In the genomic region with DNA sequence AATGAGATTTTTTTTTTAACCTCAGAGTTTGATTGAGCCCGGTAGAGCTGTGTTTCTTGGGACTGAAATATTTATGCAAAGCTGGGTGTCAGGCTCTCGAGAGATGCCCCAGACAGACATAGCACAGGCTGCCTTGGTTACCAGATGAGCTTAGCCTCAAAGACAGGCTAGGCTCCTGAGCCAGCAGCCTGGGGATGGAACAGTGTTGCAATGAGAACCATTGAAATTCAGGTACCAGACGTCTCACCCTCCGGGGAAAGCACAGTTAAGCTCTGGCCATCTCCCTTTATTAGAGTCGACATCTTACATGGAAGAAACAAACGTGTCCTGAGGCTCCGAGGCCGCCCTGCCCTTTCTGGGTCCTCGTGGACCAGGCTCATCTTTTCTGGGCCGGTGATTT, we compare ENCODE assay signal across 28 mouse cellular contexts.
DNase-seq lines count a peak whose midpoint lies in the region; ATAC-seq and TF ChIP-seq lines count a peak whose summit lies in the region.
"Had no signal": no experiment of that assay in that cellular context is flagged by ENCODE, and none has a peak within 500 bp of the region (broad histone marks: within the 10 kb centered on the region; RNA-seq: fewer than 3 reads in every experiment).

No protein-coding gene starts in this region.

- peaks cover 8% of the 10 kb centered on the region; the same call in 1 of the 2 replicates for H3K9me3 ChIP-seq in forebrain, embryonic 10.5 days
- peaks cover 4% of the 10 kb centered on the region; the same call in 1 of the 2 replicates for H3K9me3 ChIP-seq in forebrain, postnatal 0 days (ENCODE audit: low read length)
- H3K9me3 ChIP-seq in hindbrain, postnatal 0 days (ENCODE audit: low read length) = no peaks in the 10 kb centered on the region
- H3K9me3 ChIP-seq in hindbrain, embryonic 16.5 days (ENCODE audit: control insufficient read depth, low read length) = no peaks in the 10 kb centered on the region; the same call in 1 of the 2 replicates
- H3K9me3 ChIP-seq in midbrain, embryonic 14.5 days (ENCODE audit: control insufficient read depth, low read length) = no peaks in the 10 kb centered on the region
- H3K9me3 ChIP-seq: heart, embryonic 10.5 days; heart, embryonic 15.5 days; neural tube, embryonic 15.5 days had no signal

- peaks cover 20% of the 10 kb centered on the region for H3K4me1 ChIP-seq in forebrain, embryonic 10.5 days
- H3K4me1 ChIP-seq in forebrain, postnatal 0 days (ENCODE audit: insufficient read depth) = no peaks in the 10 kb centered on the region
- H3K4me1 ChIP-seq in hindbrain, postnatal 0 days (ENCODE audit: insufficient read depth, low read length) = peaks cover 4% of the 10 kb centered on the region; the same call in 1 of the 2 replicates
- H3K4me1 ChIP-seq in hindbrain, embryonic 16.5 days (ENCODE audit: control insufficient read depth, insufficient read depth, low read depth, low read length) = peaks cover 6% of the 10 kb centered on the region
- H3K4me1 ChIP-seq in midbrain, embryonic 14.5 days (ENCODE audit: control insufficient read depth, insufficient read depth, low read length) = peaks cover 9% of the 10 kb centered on the region; the same call in 1 of the 2 replicates
- H3K4me1 ChIP-seq: embryonic facial prominence, embryonic 13.5 days; heart, embryonic 10.5 days; heart, embryonic 15.5 days; liver, embryonic 12.5 days; megakaryocyte, embryonic 14.5 days had no signal

- no peak for ATAC-seq in forebrain, postnatal 0 days
- ATAC-seq in hindbrain, postnatal 0 days = no peak
- ATAC-seq in hindbrain, embryonic 16.5 days = no peak
- no peak for ATAC-seq in midbrain, embryonic 14.5 days (ENCODE audit: low FRiP score, low TSS enrichment)
- ATAC-seq: inflammation-experienced regulatory T-cells, adult 6 months; liver, embryonic 12.5 days; liver, postnatal 0 days had no signal

- H3K27ac ChIP-seq in forebrain, embryonic 10.5 days = peak overlapping the region; percentile 65; the same call in 1 of the 2 replicates
- no peak overlapping the region for H3K27ac ChIP-seq in forebrain, postnatal 0 days (ENCODE audit: low read depth, low read length)
- H3K27ac ChIP-seq in hindbrain, postnatal 0 days = no peak overlapping the region
- no peak overlapping the region for H3K27ac ChIP-seq in hindbrain, embryonic 16.5 days (ENCODE audit: low read depth, low read length)
- 0 out of 2 replicates have a peak overlapping the region, but pooled peaks have one; percentile 13 for H3K27ac ChIP-seq in midbrain, embryonic 14.5 days (replicated peaks; ENCODE audit: low read depth, low read length)
- H3K27ac ChIP-seq: embryonic facial prominence, embryonic 13.5 days; heart, embryonic 10.5 days; heart, embryonic 15.5 days; liver, embryonic 12.5 days; neural tube, embryonic 15.5 days had no signal

- no peak overlapping the region for H3K4me3 ChIP-seq in forebrain, embryonic 10.5 days
- H3K4me3 ChIP-seq in forebrain, postnatal 0 days (ENCODE audit: low read depth, low read length) = no peak overlapping the region
- no peak overlapping the region for H3K4me3 ChIP-seq in hindbrain, postnatal 0 days (ENCODE audit: low read length)
- H3K4me3 ChIP-seq in hindbrain, embryonic 16.5 days (ENCODE audit: low read length) = no peak overlapping the region
- H3K4me3 ChIP-seq in midbrain, embryonic 14.5 days (replicated peaks; ENCODE audit: low read depth, low read length) = no peak overlapping the region
- H3K4me3 ChIP-seq: embryonic facial prominence, embryonic 13.5 days; heart, embryonic 10.5 days; heart, embryonic 15.5 days; liver, embryonic 12.5 days; megakaryocyte, embryonic 14.5 days; neural tube, embryonic 15.5 days had no signal

- 0 out of 2 replicates have a peak, but pooled peaks cover 5% of the 10 kb centered on the region for H3K36me3 ChIP-seq in forebrain, embryonic 10.5 days (replicated peaks)
- H3K36me3 ChIP-seq in forebrain, postnatal 0 days (ENCODE audit: insufficient read depth) = no peaks in the 10 kb centered on the region
- no peaks in the 10 kb centered on the region for H3K36me3 ChIP-seq in hindbrain, postnatal 0 days (ENCODE audit: insufficient read depth, low read length)
- no peaks in the 10 kb centered on the region for H3K36me3 ChIP-seq in hindbrain, embryonic 16.5 days (ENCODE audit: control insufficient read depth, insufficient read depth, low read length)
- H3K36me3 ChIP-seq in midbrain, embryonic 14.5 days (ENCODE audit: control insufficient read depth, insufficient read depth, low read length) = no peaks in the 10 kb centered on the region
- H3K36me3 ChIP-seq: embryonic facial prominence, embryonic 13.5 days; G1E; heart, embryonic 10.5 days; heart, embryonic 15.5 days; liver, embryonic 12.5 days; neural tube, embryonic 15.5 days had no signal

- H3K4me2 ChIP-seq in forebrain, postnatal 0 days (ENCODE audit: low read depth) = no peak overlapping the region
- H3K4me2 ChIP-seq in hindbrain, postnatal 0 days (ENCODE audit: low read depth, low read length) = no peak overlapping the region
- H3K4me2 ChIP-seq in hindbrain, embryonic 16.5 days (ENCODE audit: low read length) = no peak overlapping the region
- no peak overlapping the region for H3K4me2 ChIP-seq in midbrain, embryonic 14.5 days (ENCODE audit: low read length)
- H3K4me2 ChIP-seq: embryonic facial prominence, embryonic 13.5 days; heart, embryonic 15.5 days; liver, embryonic 12.5 days; neural tube, embryonic 15.5 days had no signal

- DNase-seq in forebrain, embryonic 10.5 days (ENCODE audit: extremely low spot score, low spot score) = no peak
- DNase-seq in forebrain, postnatal 0 days = no peak
- DNase-seq in hindbrain, postnatal 0 days (ENCODE audit: low spot score) = no peak
- peak; percentile 66 for DNase-seq in midbrain, embryonic 14.5 days
- no peak for DNase-seq in ovary, postnatal 14 days (ENCODE audit: low spot score)
- DNase-seq in left cerebral cortex, postnatal 4 days = no peak
- DNase-seq: adrenal gland, adult 8-10 months; cerebellum, adult 11 months; cerebellum, adult 9-10 months; cerebellum, postnatal 36 days; gastrocnemius, postnatal 14 days; heart, adult 11 months; kidney, adult 11 months; kidney, postnatal 25 days; liver, postnatal 0 days; lung, postnatal 4 days; right cerebral cortex, postnatal 4 days; thymus, adult 2 months; thymus, postnatal 4 days had no signal

- H3K27me3 ChIP-seq in forebrain, embryonic 10.5 days (ENCODE audit: poor library complexity, severe bottlenecking) = no peaks in the 10 kb centered on the region
- no peaks in the 10 kb centered on the region for H3K27me3 ChIP-seq in forebrain, postnatal 0 days (ENCODE audit: insufficient read depth, low read length)
- H3K27me3 ChIP-seq in hindbrain, postnatal 0 days (ENCODE audit: insufficient read depth, low read length) = no peaks in the 10 kb centered on the region
- no peaks in the 10 kb centered on the region for H3K27me3 ChIP-seq in hindbrain, embryonic 16.5 days (replicated peaks; ENCODE audit: control insufficient read depth, insufficient read depth, low read length)
- H3K27me3 ChIP-seq in midbrain, embryonic 14.5 days (ENCODE audit: control insufficient read depth, insufficient read depth, low read length) = no peaks in the 10 kb centered on the region
- H3K27me3 ChIP-seq: embryonic facial prominence, embryonic 13.5 days; heart, embryonic 15.5 days; liver, embryonic 12.5 days; megakaryocyte, embryonic 14.5 days; neural tube, embryonic 15.5 days had no signal

- intact Hi-C loops in left cerebral cortex, postnatal 4 days (cut with DNase I) = no loop called here

- WGBS in forebrain, embryonic 10.5 days = 53% methylated on average over 10 of the region's 10 CpGs
- 15% methylated on average over 10 of the region's 10 CpGs for WGBS in forebrain, postnatal 0 days
- 24% methylated on average over 10 of the region's 10 CpGs for WGBS in hindbrain, postnatal 0 days
- WGBS in hindbrain, embryonic 16.5 days = 25% methylated on average over 10 of the region's 10 CpGs
- WGBS in midbrain, embryonic 14.5 days = 13% methylated on average over 10 of the region's 10 CpGs

- no peak for TF ChIP-seq CTCF in forebrain, postnatal 0 days (IDR thresholded peaks at IDR 0.05; ENCODE audit: low read depth)
- TF ChIP-seq CTCF in hindbrain, postnatal 0 days (IDR thresholded peaks at IDR 0.05; ENCODE audit: low read depth) = no peak

- H3K9ac ChIP-seq in forebrain, postnatal 0 days = no peak overlapping the region
- 0 out of 2 replicates have a peak overlapping the region, but pooled peaks have one; percentile 21 for H3K9ac ChIP-seq in hindbrain, postnatal 0 days (replicated peaks; ENCODE audit: low read length)
- H3K9ac ChIP-seq in hindbrain, embryonic 16.5 days (ENCODE audit: low read depth, low read length) = no peak overlapping the region
- H3K9ac ChIP-seq in midbrain, embryonic 14.5 days (replicated peaks; ENCODE audit: low read length) = no peak overlapping the region
- H3K9ac ChIP-seq: embryonic facial prominence, embryonic 13.5 days; heart, embryonic 15.5 days; liver, embryonic 12.5 days; liver, postnatal 0 days; neural tube, embryonic 15.5 days had no signal

Comparison
In these comparisons a context has a peak if more than half of its experiments do, and no peak if none do; other contexts are left out.
1. H3K27ac ChIP-seq: peak in forebrain, embryonic 10.5 days (single experiment) and midbrain, embryonic 14.5 days (single experiment); none in forebrain, postnatal 0 days (single experiment), hindbrain, postnatal 0 days (single experiment) and hindbrain, embryonic 16.5 days (single experiment).